Mouse (Mus musculus): ENCODE results near the gene Tpx2. TPM values are rescaled to one million over a fixed set of nuclear protein-coding genes. Genes with fewer than 3 reads are reported as not detected.

The Tpx2 gene
- polyA plus RNA-seq, 1 experiment from 2014 or later = 109 TPM

DNA sequence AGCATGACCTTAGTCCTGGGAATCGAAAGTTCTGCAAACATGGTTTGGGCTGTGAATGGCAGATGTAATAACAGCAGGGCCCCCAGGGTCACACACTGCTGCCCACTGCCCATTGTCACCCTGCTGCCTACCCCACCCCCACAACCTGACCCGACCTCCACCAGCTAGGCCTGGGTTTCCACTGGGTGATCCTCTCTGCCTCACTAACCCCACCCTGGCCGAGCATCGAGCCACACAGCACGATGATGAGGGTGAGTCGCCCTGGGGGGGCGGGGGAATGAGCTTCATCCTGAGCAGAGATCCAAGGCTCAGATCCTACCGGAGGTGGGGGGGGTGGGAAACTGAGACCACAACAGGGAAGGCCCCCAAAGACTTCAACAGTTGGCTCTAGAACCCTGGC lies 76.4 kb downstream of the Tpx2 start:
- Histone ChIP-seq H3K9me3 (no peaks in the 10 kb centered on the region), H3K4me2 (replicated peaks) (no peak overlapping the region), H3K9ac (replicated peaks) (no peak overlapping the region), H3K36me3 (no peaks in the 10 kb centered on the region), H3K27ac (replicated peaks) (no peak overlapping the region), H3K27me3 (peaks cover 3% of the 10 kb centered on the region; the same call in 1 of the 2 replicates), H3K4me3 (no peak overlapping the region), H3K4me1 (peaks cover 3% of the 10 kb centered on the region; the same call in 1 of the 2 replicates)
- WGBS = 50% methylated on average over 8 of the region's 8 CpGs
- ATAC-seq (ENCODE audit: low FRiP score, low read depth) = no peak

DNA sequence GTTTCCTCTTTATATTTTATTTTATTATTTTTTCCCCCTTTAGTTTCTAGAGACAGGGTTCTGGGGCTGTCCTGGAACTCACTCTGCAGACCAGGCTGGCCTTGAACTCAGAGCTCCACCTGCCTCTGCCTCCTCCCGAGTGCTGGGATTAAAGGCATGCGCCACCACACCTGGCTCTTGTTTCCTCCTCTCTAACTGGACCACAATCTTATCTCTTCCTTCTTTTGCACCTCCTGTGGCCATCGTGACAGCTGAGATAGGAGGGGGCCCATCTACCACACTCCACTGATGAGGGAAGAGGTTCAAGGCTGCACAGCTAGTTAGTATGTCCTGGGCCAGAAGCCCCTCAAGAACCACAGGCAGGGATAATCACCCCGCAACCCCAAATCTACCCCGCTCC lies 76.8 kb downstream of the Tpx2 start:
- Histone ChIP-seq H3K4me2 (replicated peaks) (no peak overlapping the region), H3K27ac (replicated peaks) (no peak overlapping the region), H3K9ac (replicated peaks) (no peak overlapping the region), H3K9me3 (no peaks in the 10 kb centered on the region), H3K4me3 (no peak overlapping the region), H3K27me3 (peaks cover 3% of the 10 kb centered on the region; the same call in 1 of the 2 replicates), H3K4me1 (peaks cover 3% of the 10 kb centered on the region; the same call in 1 of the 2 replicates), H3K36me3 (no peaks in the 10 kb centered on the region)
- WGBS = 90% methylated on average over 5 of the region's 5 CpGs
- ATAC-seq (ENCODE audit: low FRiP score, low read depth) = no peak

DNA sequence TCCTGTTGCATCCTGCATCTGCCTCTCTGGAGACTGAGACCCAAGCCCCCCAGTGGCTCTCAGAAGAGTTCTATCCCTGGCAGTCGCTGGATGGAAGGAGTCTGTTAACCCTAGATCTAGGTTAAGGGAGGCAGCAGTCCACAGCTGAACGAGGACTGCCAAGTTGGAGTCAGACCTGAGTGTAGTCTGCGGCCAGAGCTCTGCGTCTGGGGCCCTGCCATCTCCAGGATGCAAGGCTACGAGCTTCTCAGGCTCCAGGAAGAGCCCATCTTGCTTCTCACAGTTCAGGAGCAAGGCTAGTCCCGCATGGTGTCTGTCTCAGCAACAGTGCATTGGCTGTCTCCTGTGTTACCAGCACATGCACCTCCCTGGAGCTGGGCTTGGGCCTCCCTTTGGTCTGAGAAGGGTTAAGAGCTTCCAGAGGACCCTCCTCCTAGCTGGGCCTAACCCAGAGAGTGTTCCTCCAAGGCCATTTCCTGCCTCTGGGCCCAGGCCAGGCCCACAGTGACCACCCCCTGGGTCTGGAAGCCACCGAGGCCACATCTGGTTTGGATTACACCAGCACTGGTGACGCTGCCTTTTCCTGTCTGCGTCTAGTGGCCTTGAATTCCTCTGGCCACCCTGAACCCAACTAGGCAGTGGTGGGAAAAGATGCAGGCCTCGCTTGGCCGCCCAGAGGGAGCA lies 77.6 kb downstream of the Tpx2 start:
- no peaks in the 10 kb centered on the region for H3K36me3 ChIP-seq
- no peak for ATAC-seq (ENCODE audit: low FRiP score, low read depth)
- H3K9me3 ChIP-seq = no peaks in the 10 kb centered on the region
- no peak overlapping the region for H3K4me2 ChIP-seq (replicated peaks)
- H3K4me3 ChIP-seq = no peak overlapping the region
- H3K9ac ChIP-seq (replicated peaks) = no peak overlapping the region
- H3K27ac ChIP-seq (replicated peaks) = no peak overlapping the region
- 62% methylated on average over 11 of the region's 11 CpGs for WGBS
- H3K27me3 ChIP-seq = peaks cover 9% of the 10 kb centered on the region; the same call in 1 of the 2 replicates
- peaks cover 3% of the 10 kb centered on the region; the same call in 1 of the 2 replicates for H3K4me1 ChIP-seq

DNA sequence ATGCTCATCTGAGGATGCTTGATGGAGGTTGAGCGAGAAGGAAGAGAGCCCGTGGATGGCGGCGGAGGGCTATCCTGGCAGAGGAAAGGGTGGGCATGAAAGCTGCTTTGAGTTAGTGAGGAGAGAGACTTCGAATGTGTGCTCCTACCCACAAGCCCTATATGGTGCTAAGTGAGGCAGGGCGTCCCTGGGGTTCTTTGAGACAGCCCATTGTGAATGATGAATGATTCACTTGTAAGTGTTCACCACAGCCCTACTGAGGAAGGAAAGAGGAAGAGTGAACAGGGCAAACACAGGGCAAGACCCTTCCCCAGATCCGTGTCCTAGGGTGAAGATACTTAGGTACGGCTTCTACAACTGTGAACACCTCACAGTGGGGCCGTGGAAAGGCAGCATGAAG lies 79.1 kb downstream of the Tpx2 start:
- WGBS = 79% methylated on average over 9 of the region's 9 CpGs
- peaks cover 14% of the 10 kb centered on the region for H3K27me3 ChIP-seq
- H3K9ac ChIP-seq (replicated peaks) = no peak overlapping the region
- ATAC-seq (ENCODE audit: low FRiP score, low read depth) = no peak
- peaks cover 3% of the 10 kb centered on the region; the same call in 1 of the 2 replicates for H3K4me1 ChIP-seq
- no peaks in the 10 kb centered on the region for H3K36me3 ChIP-seq
- H3K9me3 ChIP-seq = no peaks in the 10 kb centered on the region
- H3K4me2 ChIP-seq (replicated peaks) = no peak overlapping the region
- no peak overlapping the region for H3K27ac ChIP-seq (replicated peaks)
- H3K4me3 ChIP-seq = no peak overlapping the region

DNA sequence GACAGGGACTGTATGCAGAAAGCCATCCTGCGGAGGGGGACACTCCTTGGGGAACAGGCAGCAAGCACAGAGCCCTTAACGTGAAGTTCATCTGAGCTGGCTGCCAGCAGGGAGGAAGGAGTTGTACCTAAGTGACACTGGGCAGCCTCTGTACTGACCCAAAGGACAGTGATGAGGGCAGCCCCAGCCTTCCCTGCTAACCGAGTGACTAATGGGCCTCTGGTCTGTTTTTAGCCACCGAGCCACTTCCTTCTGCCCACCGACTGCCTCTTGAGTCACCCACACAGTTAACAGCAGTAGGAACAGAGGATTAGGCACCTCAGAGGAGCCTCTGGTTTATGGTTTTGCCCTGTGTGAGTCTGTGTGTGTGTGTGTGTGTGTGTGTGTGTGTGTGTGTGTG lies 79.6 kb downstream of the Tpx2 start:
- no peak overlapping the region for H3K4me3 ChIP-seq
- WGBS = 69% methylated on average over 5 of the region's 5 CpGs
- no peaks in the 10 kb centered on the region for H3K36me3 ChIP-seq
- H3K27ac ChIP-seq (replicated peaks) = no peak overlapping the region
- H3K9me3 ChIP-seq = no peaks in the 10 kb centered on the region
- no peak for ATAC-seq (ENCODE audit: low FRiP score, low read depth)
- peaks cover 17% of the 10 kb centered on the region for H3K27me3 ChIP-seq
- peaks cover under 1% of the 10 kb centered on the region; the same call in 1 of the 2 replicates for H3K4me1 ChIP-seq
- H3K4me2 ChIP-seq (replicated peaks) = no peak overlapping the region
- H3K9ac ChIP-seq (replicated peaks) = no peak overlapping the region

DNA sequence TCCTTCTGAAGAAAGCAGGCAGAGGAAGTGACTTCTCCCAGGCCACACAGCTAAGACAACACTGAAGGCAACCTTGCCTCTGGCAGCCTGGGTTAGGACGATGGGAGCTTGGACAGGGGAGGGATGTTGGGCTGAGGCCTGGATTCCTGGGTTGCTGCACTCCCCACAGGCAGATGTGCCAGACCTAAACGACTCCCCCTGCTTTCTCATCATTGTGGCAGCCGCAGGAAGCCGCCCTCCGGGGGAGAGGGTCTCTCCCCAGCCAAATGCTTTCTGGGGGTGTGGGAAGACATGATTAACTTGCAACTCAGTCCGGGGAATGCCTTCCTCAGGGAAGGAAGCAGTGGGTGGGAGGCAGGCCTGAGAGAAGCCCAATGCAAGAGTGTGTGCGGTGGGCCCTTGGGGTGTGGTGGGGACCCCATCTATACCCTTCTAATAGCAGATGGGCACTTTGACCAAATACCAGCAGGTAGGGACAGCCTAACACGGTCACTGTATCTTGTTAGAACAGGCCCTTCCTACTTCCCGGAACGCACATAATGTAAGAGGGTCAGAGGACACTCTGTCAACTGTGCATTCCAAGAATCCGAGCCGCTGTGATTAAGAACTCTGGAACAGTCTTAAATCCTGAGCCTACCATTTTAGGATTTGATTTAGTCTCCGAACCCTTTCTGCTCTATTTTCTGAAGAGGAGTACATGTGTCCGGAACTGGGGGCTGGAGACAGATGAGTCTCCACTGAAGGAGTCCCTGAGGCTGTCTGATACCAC lies 80.6 kb downstream of the Tpx2 start:
- H3K4me1 ChIP-seq = no peaks in the 10 kb centered on the region; the same call in 1 of the 2 replicates
- no peak for ATAC-seq (ENCODE audit: low FRiP score, low read depth)
- no peak overlapping the region for H3K4me2 ChIP-seq (replicated peaks)
- H3K4me3 ChIP-seq = no peak overlapping the region
- H3K27ac ChIP-seq (replicated peaks) = no peak overlapping the region
- no peaks in the 10 kb centered on the region for H3K9me3 ChIP-seq
- H3K27me3 ChIP-seq = peaks cover 17% of the 10 kb centered on the region
- no peaks in the 10 kb centered on the region for H3K36me3 ChIP-seq
- WGBS = 52% methylated on average over 14 of the region's 14 CpGs
- H3K9ac ChIP-seq (replicated peaks) = no peak overlapping the region

DNA sequence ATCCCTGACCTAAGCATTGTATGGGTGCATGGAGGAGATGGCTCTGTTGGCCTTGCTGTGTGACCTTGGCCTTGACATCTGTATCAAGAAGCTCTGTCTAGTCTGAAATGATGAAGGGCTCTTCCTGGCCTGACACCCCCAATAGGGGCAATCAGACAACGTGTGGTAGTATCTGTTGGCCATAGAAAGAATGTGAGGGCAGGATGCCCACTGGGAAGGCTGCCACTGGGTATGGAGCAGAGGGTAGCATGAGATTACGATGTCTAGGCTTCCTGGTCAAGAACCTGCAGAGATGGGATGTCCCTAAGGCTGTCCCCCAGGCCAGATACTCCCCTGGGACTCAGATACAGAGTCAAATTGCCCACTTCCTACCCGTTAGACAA lies 81.2 kb downstream of the Tpx2 start:
- H3K27me3 ChIP-seq = peaks cover 17% of the 10 kb centered on the region
- H3K27ac ChIP-seq (replicated peaks) = no peak overlapping the region
- no peak overlapping the region for H3K4me2 ChIP-seq (replicated peaks)
- WGBS = 75% methylated on average over 3 of the region's 3 CpGs
- no peak overlapping the region for H3K9ac ChIP-seq (replicated peaks)
- H3K36me3 ChIP-seq = no peaks in the 10 kb centered on the region
- no peak overlapping the region for H3K4me3 ChIP-seq
- H3K9me3 ChIP-seq = no peaks in the 10 kb centered on the region
- no peaks in the 10 kb centered on the region; the same call in 1 of the 2 replicates for H3K4me1 ChIP-seq
- no peak for ATAC-seq (ENCODE audit: low FRiP score, low read depth)

DNA sequence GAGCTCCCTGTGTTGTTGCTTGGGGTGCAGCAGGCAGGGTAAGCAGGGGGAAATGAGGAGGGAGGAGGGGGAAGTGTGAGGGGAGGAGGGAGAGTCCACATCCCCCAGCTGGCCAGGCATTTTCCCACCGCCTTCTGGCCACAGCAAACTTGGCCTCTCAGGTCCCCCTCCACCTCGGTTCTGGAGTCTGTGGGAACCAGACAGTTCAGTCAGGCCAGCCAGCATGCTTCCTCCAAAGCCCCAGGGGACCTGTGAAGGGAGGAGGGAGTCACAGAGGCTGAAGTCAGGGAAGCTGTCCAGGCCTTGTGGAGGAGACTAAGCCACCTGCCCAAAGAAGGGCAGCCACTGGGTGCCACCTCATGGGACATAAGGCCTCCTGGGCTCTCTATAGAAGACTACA lies 82.5 kb downstream of the Tpx2 start:
- Histone ChIP-seq H3K4me2 (replicated peaks) (no peak overlapping the region), H3K4me1 (no peaks in the 10 kb centered on the region; the same call in 1 of the 2 replicates), H3K4me3 (no peak overlapping the region), H3K36me3 (no peaks in the 10 kb centered on the region), H3K27ac (replicated peaks) (no peak overlapping the region), H3K27me3 (peaks cover 17% of the 10 kb centered on the region), H3K9ac (replicated peaks) (no peak overlapping the region), H3K9me3 (no peaks in the 10 kb centered on the region)
- WGBS = 35% methylated on average over 2 of the region's 2 CpGs
- no peak for ATAC-seq (ENCODE audit: low FRiP score, low read depth)

DNA sequence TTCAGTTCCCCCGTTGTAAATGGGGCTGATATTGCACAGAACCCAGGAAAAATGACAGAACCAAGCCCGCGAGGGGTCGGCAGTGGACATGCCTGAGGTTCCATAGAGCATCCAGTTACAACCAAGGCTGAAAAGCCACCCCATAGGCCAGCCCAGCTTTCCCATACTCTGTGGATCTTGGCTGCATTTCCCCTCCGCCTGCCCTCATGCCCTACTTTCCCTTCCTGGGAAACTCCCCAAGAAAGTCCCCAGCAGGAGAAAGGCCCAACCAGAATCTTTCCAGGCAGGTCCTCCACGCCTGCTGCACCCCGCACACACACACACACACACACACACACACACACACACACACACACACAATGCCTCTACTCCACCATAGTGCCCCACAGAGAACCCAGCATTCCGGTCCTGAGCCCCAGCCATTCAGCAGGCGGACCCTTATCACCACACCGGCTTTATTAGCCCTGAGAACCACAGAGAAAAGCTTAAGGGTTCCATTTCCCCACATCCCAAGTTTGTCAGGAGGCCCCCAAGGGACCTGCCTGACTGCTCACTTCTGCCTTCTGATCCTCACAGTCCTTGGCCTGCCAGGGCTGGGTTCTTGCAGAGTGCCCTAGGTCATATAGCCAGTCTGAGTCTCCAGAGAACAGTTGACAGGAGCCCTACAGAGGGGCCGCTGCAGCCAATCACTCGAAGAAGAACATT lies 83.8 kb downstream of the Tpx2 start:
- Histone ChIP-seq H3K27ac (replicated peaks) (no peak overlapping the region), H3K4me2 (replicated peaks) (no peak overlapping the region), H3K4me3 (no peak overlapping the region), H3K36me3 (no peaks in the 10 kb centered on the region), H3K4me1 (no peaks in the 10 kb centered on the region), H3K9me3 (no peaks in the 10 kb centered on the region), H3K9ac (replicated peaks) (no peak overlapping the region), H3K27me3 (peaks cover 28% of the 10 kb centered on the region)
- WGBS = 80% methylated on average over 12 of the region's 12 CpGs
- no peak for ATAC-seq (ENCODE audit: low FRiP score, low read depth)

DNA sequence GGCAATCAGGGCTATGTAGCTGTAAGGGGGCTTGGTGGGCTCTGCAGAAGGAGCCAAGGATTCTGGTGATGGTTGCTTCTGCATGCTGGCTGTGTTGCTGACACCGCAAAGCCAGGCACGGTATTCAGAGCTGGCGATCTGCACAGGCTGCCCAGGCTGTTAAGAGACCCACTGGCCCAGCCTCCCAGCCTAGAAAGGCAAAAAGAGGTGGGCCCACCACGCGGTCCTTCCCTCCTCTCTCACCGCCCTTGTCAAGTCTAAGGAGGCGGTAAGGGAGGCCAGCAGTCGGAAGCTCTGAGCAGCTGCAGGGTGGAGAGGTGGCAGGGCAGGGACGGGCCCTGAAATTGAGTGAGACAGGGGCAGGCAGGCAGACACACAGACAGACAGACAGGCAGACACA lies 85.3 kb downstream of the Tpx2 start, which contains the start of gene Foxs1:
Gene Foxs1, minus strand, starts transcription at position 161 of the 400 bp plus-strand sequence.
- no peak for ATAC-seq (ENCODE audit: low FRiP score, low read depth)
- peaks cover 31% of the 10 kb centered on the region for H3K27me3 ChIP-seq
- no peaks in the 10 kb centered on the region for H3K9me3 ChIP-seq
- no peak within 1 kb of the TSS for H3K4me3 ChIP-seq
- H3K27ac ChIP-seq (replicated peaks) = no peak within 1 kb of the TSS
- no peak within 1 kb of the TSS for H3K9ac ChIP-seq (replicated peaks)
- no peak within 1 kb of the TSS for H3K4me2 ChIP-seq (replicated peaks)
- no peaks in the 10 kb centered on the region for H3K4me1 ChIP-seq
- WGBS = 45% methylated on average over 9 of the region's 9 CpGs
- no peaks in the 10 kb centered on the region for H3K36me3 ChIP-seq

DNA sequence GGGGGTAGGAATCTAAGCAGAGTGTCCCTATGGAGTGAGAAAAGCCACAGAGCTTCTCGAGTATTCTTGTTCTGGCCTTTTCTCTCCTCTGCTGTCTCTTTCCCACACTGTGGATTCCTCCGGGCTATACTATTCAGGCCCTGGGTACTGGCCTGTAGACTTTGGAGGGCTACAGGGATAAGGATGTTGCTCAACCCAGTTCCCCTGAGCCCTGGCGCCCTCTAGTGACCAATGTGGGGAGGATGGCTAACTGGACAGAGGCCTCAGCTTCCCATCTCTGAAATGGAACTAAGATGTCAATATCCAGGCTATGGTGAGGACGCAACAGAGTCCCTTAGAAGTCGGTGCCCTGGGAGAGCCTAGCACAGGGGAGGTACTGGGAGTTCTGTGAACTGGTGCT lies 85.8 kb downstream of the Tpx2 start:
- Histone ChIP-seq H3K4me1 (no peaks in the 10 kb centered on the region), H3K4me2 (replicated peaks) (no peak overlapping the region), H3K27ac (replicated peaks) (no peak overlapping the region), H3K4me3 (no peak overlapping the region), H3K9ac (replicated peaks) (no peak overlapping the region), H3K27me3 (peaks cover 36% of the 10 kb centered on the region), H3K9me3 (no peaks in the 10 kb centered on the region), H3K36me3 (no peaks in the 10 kb centered on the region)
- no peak for ATAC-seq (ENCODE audit: low FRiP score, low read depth)
- WGBS = 38% methylated on average over 5 of the region's 5 CpGs

DNA sequence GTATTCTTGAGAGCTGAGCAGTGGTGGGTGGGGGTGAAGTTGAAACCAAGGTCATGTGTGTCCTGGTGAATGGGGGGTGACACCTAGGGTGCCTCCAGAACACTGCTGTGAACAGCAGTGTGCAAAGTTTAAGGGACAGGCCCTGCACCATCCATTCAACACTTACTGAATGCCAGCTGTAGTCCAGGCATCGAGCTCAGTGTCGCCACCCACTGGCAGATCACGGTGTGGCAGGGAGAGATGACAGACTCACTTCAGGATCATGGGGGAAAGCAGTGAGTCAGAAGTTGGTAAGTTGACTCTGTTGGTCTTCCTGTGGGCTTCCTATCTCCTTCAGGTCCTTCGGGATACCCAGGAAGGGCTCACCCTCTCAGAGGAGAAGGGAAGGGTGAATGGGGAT lies 92.1 kb downstream of the Tpx2 start:
- 12% methylated on average over 4 of the region's 4 CpGs for WGBS
- Histone ChIP-seq H3K27ac (replicated peaks) (no peak overlapping the region), H3K4me2 (replicated peaks) (no peak overlapping the region), H3K36me3 (no peaks in the 10 kb centered on the region), H3K4me1 (peaks cover 14% of the 10 kb centered on the region), H3K27me3 (peaks cover 76% of the 10 kb centered on the region), H3K9ac (replicated peaks) (no peak overlapping the region), H3K4me3 (no peak overlapping the region), H3K9me3 (no peaks in the 10 kb centered on the region)
- no peak for ATAC-seq (ENCODE audit: low FRiP score, low read depth)
